Mouse (Mus musculus): ENCODE measurements at regions not wholly inside any gene's neighbourhood (a gene's known extent, or its start where the extent isn't known, plus 50 kb on each side); places are given as distances from the start of the nearest gene placed in this dataset.

- Histone ChIP-seq H3K9me3 (ENCODE audit: control insufficient read depth, insufficient read depth, low read depth, low read length) (peaks cover 2% of the 10 kb centered on the region; the same call in 1 of the 2 replicates), H3K4me1 (ENCODE audit: control insufficient read depth in 2 of 2, insufficient read depth in 2 of 2, low read length in 2 of 2, poor library complexity in 1 of 2) (no peaks in the 10 kb centered on the region), H3K4me3 (ENCODE audit: insufficient read depth in 1 of 2, low read depth in 1 of 2, low read length in 2 of 2, poor library complexity in 1 of 2, severe bottlenecking in 1 of 2) (no peak overlapping the region), H3K36me3 (ENCODE audit: control insufficient read depth, insufficient read depth, low read length, poor library complexity, severe bottlenecking) (no peaks in the 10 kb centered on the region), H3K27ac (ENCODE audit: insufficient read depth, low read depth, low read length, poor library complexity, severe bottlenecking) (no peak overlapping the region), H3K9ac (ENCODE audit: insufficient read depth, low read depth, low read length, poor library complexity, severe bottlenecking) (no peak overlapping the region)
- DNase-seq (ENCODE audit: low read depth, low spot score) = no peak
- in situ Hi-C loops (cut with MboI; ENCODE audit: low sequenced_read_pairs in 2 of 2, unreplicated experiment in 2 of 2) = no loop called here
- TF ChIP-seq MAFK (IDR thresholded peaks at IDR 0.05; ENCODE audit: insufficient read depth, low read depth, low read length) (no peak), ZC3H11A (IDR thresholded peaks at IDR 0.05; ENCODE audit: borderline replicate concordance, low read depth, low read length) (peak; percentile 46; the same call in 1 of the 2 replicates)
These were observed 116.0 kb downstream of the Polr2m start for GRCm38 (mm10) chr9:71369760-71370159.

DNA sequence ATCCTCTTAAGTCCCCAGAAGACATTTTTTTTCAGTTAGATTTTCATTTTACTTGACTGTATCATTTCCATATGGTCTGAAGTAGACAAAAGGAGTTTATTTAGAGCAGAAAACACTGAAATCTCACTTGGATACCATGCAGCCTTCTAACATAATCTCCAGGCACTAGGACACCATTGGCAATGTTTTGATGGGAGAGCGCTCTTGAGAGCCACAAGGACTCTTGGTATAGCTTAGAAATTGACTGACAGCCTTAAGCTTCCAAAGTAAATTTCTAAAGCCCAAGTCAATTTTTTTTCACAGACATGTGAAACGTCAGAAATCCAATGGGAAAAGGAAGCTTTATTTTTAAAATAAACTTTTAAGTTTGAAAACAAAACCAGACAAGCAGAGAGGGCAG, 116.5 kb downstream of the Polr2m start:
- no peaks in the 10 kb centered on the region for H3K36me3 ChIP-seq (ENCODE audit: control insufficient read depth, insufficient read depth, low read length, poor library complexity, severe bottlenecking)
- in situ Hi-C loops (cut with MboI; ENCODE audit: low sequenced_read_pairs in 2 of 2, unreplicated experiment in 2 of 2) = no loop called here
- H3K9me3 ChIP-seq (ENCODE audit: control insufficient read depth, insufficient read depth, low read depth, low read length) = peaks cover 2% of the 10 kb centered on the region; the same call in 1 of the 2 replicates
- H3K4me1 ChIP-seq (ENCODE audit: control insufficient read depth in 2 of 2, insufficient read depth in 2 of 2, low read length in 2 of 2, poor library complexity in 1 of 2) = no peaks in the 10 kb centered on the region
- DNase-seq (ENCODE audit: low read depth, low spot score) = no peak
- no peak overlapping the region for H3K4me3 ChIP-seq (ENCODE audit: insufficient read depth in 1 of 2, low read depth in 1 of 2, low read length in 2 of 2, poor library complexity in 1 of 2, severe bottlenecking in 1 of 2)
- no peak overlapping the region for H3K27ac ChIP-seq (ENCODE audit: insufficient read depth, low read depth, low read length, poor library complexity, severe bottlenecking)
- TF ChIP-seq CHD2 (IDR thresholded peaks at IDR 0.05; ENCODE audit: low read depth, low read length) (no peak), MAFK (IDR thresholded peaks at IDR 0.05; ENCODE audit: insufficient read depth, low read depth, low read length) (no peak), HCFC1 (IDR thresholded peaks at IDR 0.05; ENCODE audit: borderline replicate concordance, insufficient read depth, low read length) (no peak), ZC3H11A (IDR thresholded peaks at IDR 0.05; ENCODE audit: borderline replicate concordance, low read depth, low read length) (no peak), ZNF384 (IDR thresholded peaks at IDR 0.05; ENCODE audit: low read depth, low read length) (no peak)
- no peak overlapping the region for H3K9ac ChIP-seq (ENCODE audit: insufficient read depth, low read depth, low read length, poor library complexity, severe bottlenecking)

- peaks cover 0 to 2% of the 10 kb centered on the region in 2 experiments; a peak in 1 of 4 replicates for H3K4me1 ChIP-seq (ENCODE audit: control insufficient read depth in 2 of 2, insufficient read depth in 2 of 2, low read length in 2 of 2, poor library complexity in 1 of 2)
- H3K9ac ChIP-seq (ENCODE audit: insufficient read depth, low read depth, low read length, poor library complexity, severe bottlenecking) = no peak overlapping the region
- H3K27ac ChIP-seq (ENCODE audit: insufficient read depth, low read depth, low read length, poor library complexity, severe bottlenecking) = no peak overlapping the region
- H3K9me3 ChIP-seq (ENCODE audit: control insufficient read depth, insufficient read depth, low read depth, low read length) = peaks cover 2% of the 10 kb centered on the region; the same call in 1 of the 2 replicates
- DNase-seq (ENCODE audit: low read depth, low spot score) = no peak
- TF ChIP-seq CHD2 (IDR thresholded peaks at IDR 0.05; ENCODE audit: low read depth, low read length) = no peak
- no peak for TF ChIP-seq ZNF384 (IDR thresholded peaks at IDR 0.05; ENCODE audit: low read depth, low read length)
- no peak for TF ChIP-seq ZC3H11A (IDR thresholded peaks at IDR 0.05; ENCODE audit: borderline replicate concordance, low read depth, low read length)
- no peak for TF ChIP-seq HCFC1 (IDR thresholded peaks at IDR 0.05; ENCODE audit: borderline replicate concordance, insufficient read depth, low read length)
- no peak for TF ChIP-seq MAFK (IDR thresholded peaks at IDR 0.05; ENCODE audit: insufficient read depth, low read depth, low read length)
- no peaks in the 10 kb centered on the region for H3K36me3 ChIP-seq (ENCODE audit: control insufficient read depth, insufficient read depth, low read length, poor library complexity, severe bottlenecking)
- in situ Hi-C loops (cut with MboI; ENCODE audit: low sequenced_read_pairs in 2 of 2, unreplicated experiment in 2 of 2) = no loop called here
- H3K4me3 ChIP-seq (ENCODE audit: insufficient read depth in 1 of 2, low read depth in 1 of 2, low read length in 2 of 2, poor library complexity in 1 of 2, severe bottlenecking in 1 of 2) = no peak overlapping the region
These were observed 119.2 kb downstream of the Polr2m start for GRCm38 (mm10) chr9:71366573-71366972.

GRCm38 (mm10) chr9:71365177-71365738, 120.5 kb downstream of the Polr2m start:
- no peak for DNase-seq (ENCODE audit: low read depth, low spot score)
- Histone ChIP-seq H3K4me3 (ENCODE audit: insufficient read depth in 1 of 2, low read depth in 1 of 2, low read length in 2 of 2, poor library complexity in 1 of 2, severe bottlenecking in 1 of 2) (no peak overlapping the region), H3K27ac (ENCODE audit: insufficient read depth, low read depth, low read length, poor library complexity, severe bottlenecking) (no peak overlapping the region), H3K4me1 (ENCODE audit: control insufficient read depth in 2 of 2, insufficient read depth in 2 of 2, low read length in 2 of 2, poor library complexity in 1 of 2) (peaks cover 2% of the 10 kb centered on the region in 2 experiments; a peak in 2 of 4 replicates), H3K9me3 (ENCODE audit: control insufficient read depth, insufficient read depth, low read depth, low read length) (peaks cover 2% of the 10 kb centered on the region; the same call in 1 of the 2 replicates), H3K9ac (ENCODE audit: insufficient read depth, low read depth, low read length, poor library complexity, severe bottlenecking) (no peak overlapping the region), H3K36me3 (ENCODE audit: control insufficient read depth, insufficient read depth, low read length, poor library complexity, severe bottlenecking) (no peaks in the 10 kb centered on the region)
- TF ChIP-seq ZC3H11A (IDR thresholded peaks at IDR 0.05; ENCODE audit: borderline replicate concordance, low read depth, low read length) (no peak), ZNF384 (IDR thresholded peaks at IDR 0.05; ENCODE audit: low read depth, low read length) (no peak), CHD2 (IDR thresholded peaks at IDR 0.05; ENCODE audit: low read depth, low read length) (no peak), MAFK (IDR thresholded peaks at IDR 0.05; ENCODE audit: insufficient read depth, low read depth, low read length) (no peak), HCFC1 (IDR thresholded peaks at IDR 0.05; ENCODE audit: borderline replicate concordance, insufficient read depth, low read length) (no peak)
- in situ Hi-C loops (cut with MboI; ENCODE audit: low sequenced_read_pairs in 2 of 2, unreplicated experiment in 2 of 2) = no loop called here

All from ES-E14 (cell line).